Mouse (Mus musculus) megakaryocyte-erythroid progenitor cell, adult 5 weeks (primary cell): Measurements from ENCODE around the gene Fetub. TPM values are rescaled to one million over a fixed set of nuclear protein-coding genes. Genes with fewer than 3 reads are reported as not detected.

ENCODE experiments used
- polyA plus RNA-seq: library from polyadenylated mRNA; stranded (reverse); fragments of >175 nt; gene quantifications from 2 replicates; pipeline ENCODE4 v1.2.3, GENCODE M21; 2012

Gene Fetub
- polyA plus RNA-seq: 0.06 TPM in 1 of 2 replicates, not detected in the other

DNA sequence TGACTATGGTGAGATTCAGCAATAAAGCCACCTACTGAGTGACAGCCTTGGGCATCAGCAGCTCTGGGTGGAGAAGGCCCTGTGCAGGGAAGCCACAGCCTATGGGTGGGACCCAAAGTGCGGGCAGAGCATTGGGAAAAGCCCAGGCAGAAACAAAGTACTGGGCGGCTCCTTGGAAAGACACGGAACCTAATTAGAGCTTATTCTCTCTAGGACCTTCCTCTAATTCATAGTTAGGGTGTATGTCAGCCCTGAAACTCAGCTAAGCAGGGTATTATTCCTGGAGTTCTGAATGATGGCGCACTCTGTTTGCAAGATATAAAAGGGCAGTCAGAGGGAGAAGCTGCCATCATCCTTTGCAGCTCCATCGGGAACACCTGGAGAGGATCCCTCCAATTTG lies at the start of gene Fetub:
Gene Fetub, plus strand, starts transcription at position 301 of the 400 bp plus-strand sequence.

DNA sequence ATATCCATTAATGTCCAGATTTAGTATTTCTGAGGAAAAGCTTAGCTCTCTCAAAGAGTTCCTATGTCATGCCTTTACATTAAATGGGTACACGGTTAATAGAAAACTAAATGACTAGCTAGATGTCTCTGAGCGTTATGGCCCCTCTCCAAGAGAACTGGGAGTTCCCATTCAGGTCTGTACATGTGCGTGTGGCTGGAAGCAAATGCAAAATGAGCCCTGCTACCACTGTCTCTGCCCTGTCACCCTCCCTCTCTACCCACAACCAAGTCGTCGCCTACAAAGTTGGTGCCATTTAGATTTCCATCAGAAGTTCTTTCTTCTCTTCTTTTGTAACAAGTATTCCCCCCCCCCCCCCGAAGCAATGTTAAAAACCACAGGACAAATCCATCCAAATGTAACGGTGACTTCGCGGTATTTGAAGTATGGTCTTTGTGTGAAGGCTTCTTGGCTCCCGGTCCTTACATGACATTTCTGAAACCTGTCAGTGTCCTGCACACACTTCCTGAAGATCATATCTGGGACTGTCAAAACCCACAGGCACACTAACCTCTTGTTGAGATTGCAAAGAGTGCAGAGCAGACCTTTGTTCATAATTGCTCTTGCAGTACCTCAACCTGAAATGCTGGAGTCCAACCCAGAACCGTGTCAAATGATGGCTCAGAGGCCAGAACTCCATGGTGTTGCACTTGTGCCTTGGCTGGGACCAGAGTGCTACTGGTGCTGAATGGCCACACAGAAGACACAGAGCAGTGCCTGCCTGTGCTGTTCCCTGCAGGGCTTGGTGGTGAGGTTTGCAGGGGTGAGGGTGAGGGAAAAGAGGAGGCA lies 27.2 kb upstream of the Fetub start, which contains the start of gene Ahsg:
Gene Ahsg, plus strand, starts transcription at position 595 of the 828 bp plus-strand sequence.

DNA sequence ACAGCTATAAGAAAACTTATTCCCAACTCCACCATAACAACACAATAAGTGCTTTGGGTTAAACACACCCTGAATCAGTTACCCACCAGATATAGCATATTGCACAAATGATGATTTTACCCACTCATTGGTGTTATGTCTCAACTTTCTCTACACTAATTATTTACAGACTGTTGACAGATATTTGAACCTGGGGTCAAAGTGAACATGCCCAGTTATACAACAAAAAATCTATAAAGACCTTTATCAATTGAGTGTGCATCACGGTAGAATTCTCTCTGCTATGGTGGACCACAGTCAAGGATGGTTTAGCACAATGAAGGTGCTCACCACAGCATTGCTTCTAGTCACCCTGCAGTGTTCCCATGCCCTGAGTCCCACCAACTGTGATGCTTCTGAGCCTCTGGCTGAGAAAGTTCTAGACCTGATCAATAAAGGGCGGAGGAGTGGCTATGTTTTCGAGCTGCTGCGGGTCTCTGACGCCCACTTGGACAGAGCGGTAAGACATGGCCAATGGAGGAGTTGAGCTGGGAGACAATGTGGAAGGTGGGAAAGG lies 32.8 kb downstream of the Fetub start, which contains the start of gene Hrg:
Gene Hrg, plus strand, starts transcription at position 233 of the 556 bp plus-strand sequence.

Other genes with a start within 250 kb of the Fetub start
- not detected in 2 replicates for gene Crygs, start 106.8 kb upstream of the Fetub start, polyA plus RNA-seq
- 3.1 and 3.8 TPM in 2 replicates for gene Tbccd1, start 60.7 kb upstream of the Fetub start, polyA plus RNA-seq
- gene Dnajb11, start 60.5 kb upstream of the Fetub start, polyA plus RNA-seq: 70.2 and 72.4 TPM in 2 replicates
- gene Ahsg, start 27.1 kb upstream of the Fetub start, polyA plus RNA-seq: 0.05 TPM in 1 of 2 replicates, not detected in the other
- gene Hrg, start 32.7 kb downstream of the Fetub start, polyA plus RNA-seq: not detected in 2 replicates
- gene Kng2, start 111.1 kb downstream of the Fetub start, polyA plus RNA-seq: not detected in 2 replicates
- gene Kng1, start 139.5 kb downstream of the Fetub start, polyA plus RNA-seq: not detected in 2 replicates
- gene Eif4a2, start 189.1 kb downstream of the Fetub start, polyA plus RNA-seq: 11.4 and 18.0 TPM in 2 replicates
- 37.5 and 43.0 TPM in 2 replicates for gene Rfc4, start 209.4 kb downstream of the Fetub start, polyA plus RNA-seq
- 0.14 and 0.48 TPM in 2 replicates for gene Adipoq, start 228.2 kb downstream of the Fetub start, polyA plus RNA-seq